Comparison of ENCODE assay signal across 8 mouse cellular contexts in the genomic region with DNA sequence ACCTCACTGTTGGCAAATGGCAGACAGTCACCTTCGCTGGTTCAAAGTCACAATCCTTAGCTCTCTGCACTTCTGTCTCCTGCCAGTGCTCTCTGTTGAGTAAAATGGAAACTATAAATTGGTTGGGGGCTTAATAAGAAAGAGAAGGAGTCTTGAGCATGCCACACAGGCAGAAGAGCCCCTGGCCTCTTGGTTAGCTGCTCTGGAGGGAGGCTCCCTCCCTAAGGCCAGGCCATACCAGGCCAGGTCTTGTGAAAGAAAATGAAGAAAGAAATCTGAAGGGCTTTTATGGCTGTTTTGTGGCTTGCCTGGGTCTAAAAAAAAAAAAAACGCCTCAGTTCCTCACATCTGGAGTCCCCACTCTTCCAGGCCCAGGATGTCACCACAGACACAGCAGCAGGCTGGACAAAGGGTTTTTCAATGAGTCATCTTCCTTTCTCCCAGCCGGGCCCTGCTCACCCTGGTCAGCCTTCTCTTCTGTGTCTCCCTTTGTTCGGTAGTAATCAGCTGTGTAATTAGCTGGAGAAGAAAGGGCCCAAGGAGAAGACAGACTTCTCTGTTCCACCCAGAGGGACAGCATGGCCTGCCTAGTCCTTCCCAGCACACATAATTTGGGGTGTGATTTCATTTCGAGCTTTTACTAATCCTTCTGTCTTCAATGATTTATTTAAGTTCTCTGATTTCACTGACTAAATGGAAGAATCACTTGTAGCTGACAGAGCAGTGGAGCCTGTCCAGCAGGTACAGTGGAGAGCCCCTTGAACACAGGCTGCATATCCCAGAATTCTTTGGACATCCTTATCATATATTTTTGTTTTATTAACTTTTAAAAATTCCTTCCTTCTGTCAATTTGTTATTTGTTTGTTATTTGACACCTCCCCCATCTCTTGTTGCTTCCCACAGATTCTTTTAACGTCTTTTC.
DNase-seq lines count a peak whose midpoint lies in the region; ATAC-seq and TF ChIP-seq lines count a peak whose summit lies in the region.
"Had no signal": no experiment of that assay in that cellular context is flagged by ENCODE, and none has a peak within 500 bp of the region (broad histone marks: within the 10 kb centered on the region; RNA-seq: fewer than 3 reads in every experiment).

No protein-coding gene starts in this region.

- POLR2A ChIA-PET in Patski (lab: Charles Lee) = interaction anchor here (0.7 kb wide), 2 partner anchors 261 to 571 kb away, joined by 5 to 7 read pairs; no protein-coding TSS in a partner anchor

- no peak for DNase-seq in layer of hippocampus, adult 2 months (ENCODE audit: low spot score in 2 of 2)
- no peak for DNase-seq in layer of hippocampus, adult 9-10 months (ENCODE audit: low spot score)
- DNase-seq in Patski (ENCODE audit: low read depth, low spot score) = peak; percentile 33
- DNase-seq in embryo, embryonic 11.5 days (ENCODE audit: low read depth, low spot score) = peak; percentile 30
- DNase-seq in yolk sac, embryonic 10.5 days (ENCODE audit: low spot score) = peak; percentile 35
- no peak for DNase-seq in spleen, postnatal 10 days (ENCODE audit: low spot score in 2 of 2)

- TF ChIP-seq CTCF in layer of hippocampus, adult 2 months (conservative IDR thresholded peaks at IDR 0.05) = no peak
- TF ChIP-seq CTCF in Patski (IDR thresholded peaks at IDR 0.05) = no peak

- ATAC-seq in Patski = peak; percentile 96
- peak; percentile 76 for ATAC-seq in hindbrain, embryonic 16.5 days

- H3K4me1 ChIP-seq in hindbrain, embryonic 16.5 days (ENCODE audit: control insufficient read depth, insufficient read depth, low read depth, low read length) = peaks cover 4% of the 10 kb centered on the region; the same call in 1 of the 2 replicates

- no peak overlapping the region for H3K4me3 ChIP-seq in layer of hippocampus, adult 2 months
- no peak overlapping the region for H3K4me3 ChIP-seq in hindbrain, embryonic 16.5 days (ENCODE audit: low read length)
- H3K4me3 ChIP-seq: limb, embryonic 13.5 days had no signal

- peak overlapping the region; percentile 76 for H3K27ac ChIP-seq in layer of hippocampus, adult 2 months
- no peak overlapping the region for H3K27ac ChIP-seq in hindbrain, embryonic 16.5 days (ENCODE audit: low read depth, low read length)
- H3K27ac ChIP-seq: limb, embryonic 13.5 days had no signal

- CTCF ChIA-PET in Patski (lab: Charles Lee) = interaction anchor here (1.1 to 1.4 kb wide), 2 partner anchors 8 to 55 kb away, joined by 3 to 4 read pairs; no protein-coding TSS in a partner anchor

- H3K36me3 ChIP-seq in hindbrain, embryonic 16.5 days (ENCODE audit: control insufficient read depth, insufficient read depth, low read length) = no peaks in the 10 kb centered on the region
- H3K36me3 ChIP-seq: limb, embryonic 13.5 days had no signal

- H3K27me3 ChIP-seq in Patski = no peaks in the 10 kb centered on the region
- H3K27me3 ChIP-seq in hindbrain, embryonic 16.5 days (replicated peaks; ENCODE audit: control insufficient read depth, insufficient read depth, low read length) = no peaks in the 10 kb centered on the region; the same call in 1 of the 2 replicates
- H3K27me3 ChIP-seq: limb, embryonic 13.5 days had no signal

- in situ Hi-C loops in Patski (cut with MboI; ENCODE audit: low pct_unique_long_range_greater_than_20kb) = no loop called here

- WGBS in hindbrain, embryonic 16.5 days = 21% methylated on average over 6 of the region's 6 CpGs

- H3K4me2 ChIP-seq in hindbrain, embryonic 16.5 days (ENCODE audit: low read length) = no peak overlapping the region
- H3K4me2 ChIP-seq: limb, embryonic 13.5 days had no signal

- H3K9ac ChIP-seq in hindbrain, embryonic 16.5 days (ENCODE audit: low read depth, low read length) = no peak overlapping the region
- H3K9ac ChIP-seq: limb, embryonic 13.5 days had no signal

- no peaks in the 10 kb centered on the region for H3K9me3 ChIP-seq in hindbrain, embryonic 16.5 days (ENCODE audit: control insufficient read depth, low read length)
- H3K9me3 ChIP-seq: limb, embryonic 13.5 days had no signal

Comparison
In these comparisons a context has a peak if more than half of its experiments do, and no peak if none do; other contexts are left out.
1. DNase-seq: peak in Patski (single experiment), embryo, embryonic 11.5 days (single experiment) and yolk sac, embryonic 10.5 days (single experiment); none in layer of hippocampus, adult 2 months (0 of 2), layer of hippocampus, adult 9-10 months (single experiment) and spleen, postnatal 10 days (0 of 2).